Mouse (Mus musculus): ENCODE measurements around the gene B3glct.
A peak's percentile ranks its signal among the peaks of the same experiment; 100 is the strongest.

B3glct gene

DNA sequence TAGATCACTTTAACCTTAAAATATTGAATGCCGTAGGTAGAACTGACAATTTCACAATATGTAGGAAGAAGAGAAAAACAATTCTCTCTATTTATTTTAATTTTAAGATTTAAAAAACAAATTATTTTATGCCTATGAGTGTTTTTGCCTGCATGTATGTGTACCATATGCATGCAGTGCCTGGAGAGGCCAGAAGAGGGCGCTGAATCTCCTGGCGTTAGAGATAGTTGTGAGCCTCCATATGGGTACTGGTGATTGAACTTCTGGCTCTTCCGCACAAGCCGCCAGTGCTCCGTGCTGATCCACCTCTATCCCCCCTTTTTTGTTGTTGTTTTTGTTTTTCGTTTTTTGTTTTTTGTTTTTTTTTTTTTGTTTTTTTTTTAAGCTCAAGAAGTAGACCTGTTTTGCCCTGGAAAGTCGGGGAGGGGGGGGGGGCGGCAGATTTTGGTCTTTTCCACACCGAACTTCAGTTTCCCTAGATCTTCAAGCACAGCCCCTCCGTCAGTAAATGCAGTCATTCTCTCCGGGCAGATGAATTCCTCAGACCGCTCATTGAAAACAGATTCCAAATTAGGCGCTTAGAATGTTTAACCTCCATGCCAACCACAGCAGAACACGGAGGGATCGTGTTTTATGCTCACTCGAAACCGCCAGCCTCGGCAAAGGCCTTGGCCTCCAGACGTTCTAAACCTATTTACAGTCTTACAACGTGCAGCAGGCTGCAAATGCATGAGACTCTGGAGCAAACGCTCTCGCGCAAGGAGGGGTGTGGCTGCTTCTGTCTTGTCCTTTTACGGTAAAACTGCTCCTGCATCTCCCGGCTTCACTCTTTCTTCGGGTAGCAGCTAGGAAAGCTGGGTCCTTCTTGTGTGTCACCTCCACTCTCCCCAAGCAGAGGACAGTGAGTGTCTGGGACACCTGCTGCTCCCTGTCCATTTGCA is 70.9 kb downstream of the B3glct start:
- no peak for DNase-seq (ENCODE audit: low spot score)

DNA sequence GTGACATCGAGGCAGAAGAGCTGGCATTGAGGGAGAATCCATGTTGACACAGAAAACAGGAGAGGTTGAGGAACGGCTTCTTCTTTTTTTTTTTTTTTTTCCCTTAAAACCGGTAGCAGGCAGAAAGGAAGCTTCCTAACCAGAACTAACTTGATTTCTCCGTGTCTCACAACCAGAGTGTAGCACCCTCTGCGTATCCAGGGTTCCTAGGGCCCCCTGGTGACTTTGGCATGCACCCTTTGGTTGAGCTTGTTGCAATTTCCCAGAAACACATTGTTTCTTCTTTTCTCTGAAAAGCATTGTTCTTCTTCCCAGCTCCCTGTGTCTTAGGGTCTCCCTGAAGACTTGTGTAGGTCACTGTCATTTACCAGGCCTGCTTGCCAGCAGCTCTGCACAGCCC is 73.8 kb downstream of the B3glct start:
- no peak for DNase-seq (ENCODE audit: low spot score)

DNA sequence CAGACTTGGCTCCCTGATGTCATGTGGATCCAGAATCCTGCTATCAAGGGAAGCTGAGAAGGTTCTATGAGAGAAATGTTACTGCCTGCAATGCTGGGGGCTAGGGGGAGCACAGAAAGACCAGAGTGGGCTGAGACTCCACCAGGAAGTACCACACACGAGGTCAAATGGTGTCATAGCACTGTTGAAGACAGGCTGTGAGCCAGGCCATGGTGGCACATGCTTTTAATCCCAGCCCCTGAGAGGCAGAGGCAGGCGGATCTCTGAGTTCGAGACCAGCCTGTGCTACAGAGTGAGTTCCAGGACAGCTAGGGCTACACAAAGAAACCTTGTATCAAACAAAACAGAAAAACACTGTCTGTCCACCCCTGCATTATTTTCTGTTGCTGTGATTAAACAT is 75.0 kb downstream of the B3glct start:
- no peak for DNase-seq (ENCODE audit: low spot score)

DNA sequence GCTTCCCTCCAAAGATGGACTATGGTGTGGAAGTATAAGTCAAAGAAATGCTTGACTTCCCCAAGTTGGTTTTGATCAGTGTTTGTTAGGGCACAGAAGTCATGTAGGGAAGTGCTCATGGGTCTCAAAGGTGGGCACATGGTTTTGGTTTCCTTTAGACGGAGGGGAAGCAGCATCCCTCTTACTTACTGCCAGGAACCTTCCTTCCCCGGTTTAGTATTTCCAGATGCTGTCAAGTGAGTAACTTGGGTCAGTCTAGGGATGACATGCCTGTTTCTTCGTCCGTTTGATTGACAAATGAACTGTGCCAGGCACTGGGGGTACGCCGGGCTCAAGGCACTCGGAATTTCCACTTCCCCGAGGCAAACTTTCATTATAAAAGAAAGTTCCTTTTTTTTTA is 89.1 kb downstream of the B3glct start:
- no peak for DNase-seq (ENCODE audit: low spot score)

DNA sequence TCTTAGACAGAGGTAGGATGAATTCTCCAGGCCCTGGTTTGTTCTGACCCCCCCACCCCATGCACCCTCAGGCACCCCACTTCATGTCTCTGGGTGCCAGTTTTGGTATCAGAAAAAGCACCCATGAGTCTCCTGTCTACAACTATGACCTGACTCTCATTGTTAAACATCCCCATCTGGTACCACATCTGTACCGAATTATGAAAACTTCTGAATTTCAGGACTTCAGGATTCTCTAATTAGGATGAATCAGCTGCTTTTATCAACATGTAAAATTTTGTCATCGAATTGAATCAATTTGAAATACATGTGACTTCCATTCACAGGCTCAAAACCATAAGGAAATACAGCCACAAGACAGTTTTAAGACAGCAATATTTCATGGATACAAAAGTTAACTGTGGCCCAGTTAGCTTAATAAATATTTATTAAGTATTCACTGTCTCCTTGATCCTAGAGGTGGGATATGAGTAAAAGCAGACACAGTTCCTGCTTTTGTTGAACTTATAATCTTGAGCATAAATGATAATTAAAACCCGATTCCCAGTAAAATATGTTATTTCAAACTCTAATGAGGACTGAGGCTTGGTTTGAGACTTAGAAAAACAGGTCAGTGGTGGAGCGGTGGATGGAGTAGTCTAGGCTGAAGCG is 89.7 kb downstream of the B3glct start:
- no peak for DNase-seq (ENCODE audit: low spot score)

DNA sequence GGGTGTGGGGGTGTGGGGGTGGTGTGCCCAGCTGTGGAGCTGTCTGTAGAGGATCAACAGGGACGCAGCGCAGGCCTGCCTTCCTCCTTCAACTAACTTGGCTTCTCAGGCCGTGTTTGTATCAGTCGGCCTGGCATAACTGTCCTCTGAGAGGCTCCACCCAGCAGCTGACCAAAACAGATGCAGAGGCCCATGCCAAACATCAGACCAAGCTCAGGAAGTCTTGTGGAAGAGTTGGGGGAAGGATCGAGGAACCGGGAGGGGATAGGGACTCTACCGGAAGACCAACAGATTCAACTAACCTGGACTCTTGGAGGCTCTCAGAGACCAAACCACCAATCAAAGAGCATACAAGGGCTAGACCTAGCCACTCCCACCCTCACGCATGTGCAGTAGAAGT is 91.6 kb downstream of the B3glct start:
- no peak for DNase-seq (ENCODE audit: low spot score)

DNA sequence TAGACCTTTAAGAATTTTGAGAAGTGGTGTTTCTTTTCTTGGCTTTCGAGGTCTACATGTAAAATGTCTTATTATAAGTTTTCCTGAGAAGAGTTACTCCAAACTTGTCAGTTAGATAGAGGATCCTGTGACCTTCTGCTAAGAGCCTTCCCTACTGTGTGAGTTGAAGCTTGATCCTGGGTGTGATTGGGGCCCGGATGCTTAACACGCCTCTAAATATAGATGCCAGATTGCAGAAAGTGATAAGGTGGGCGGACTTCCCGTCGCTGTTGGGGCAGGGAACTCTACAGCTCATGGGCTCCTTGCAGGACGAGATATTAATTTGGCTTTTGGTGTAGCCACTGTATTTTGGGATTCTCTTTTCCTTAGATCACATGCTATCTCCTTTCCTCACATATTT is 98.0 kb downstream of the B3glct start:
- DNase-seq (ENCODE audit: low spot score), result no peak

DNA sequence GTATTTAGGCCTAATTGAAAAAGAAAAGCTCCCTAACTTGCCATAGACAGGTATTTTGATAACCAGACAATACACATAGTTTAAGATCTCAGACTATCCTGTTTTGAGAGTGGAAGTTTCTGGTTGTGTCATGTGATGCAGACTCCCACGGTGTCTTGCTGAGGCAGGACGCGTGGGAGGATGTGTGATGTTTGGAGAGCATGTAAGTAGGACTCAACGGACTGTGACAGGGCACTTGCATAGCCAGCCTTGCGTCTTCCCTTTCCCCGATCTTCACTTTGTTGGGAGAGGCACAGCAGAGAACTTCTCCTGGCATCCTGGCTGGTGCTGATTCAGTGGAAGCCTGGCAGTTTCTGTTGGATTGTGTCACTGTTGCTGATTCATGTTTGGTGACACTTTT is 101.7 kb downstream of the B3glct start:
- DNase-seq (ENCODE audit: low spot score), result no peak

DNA sequence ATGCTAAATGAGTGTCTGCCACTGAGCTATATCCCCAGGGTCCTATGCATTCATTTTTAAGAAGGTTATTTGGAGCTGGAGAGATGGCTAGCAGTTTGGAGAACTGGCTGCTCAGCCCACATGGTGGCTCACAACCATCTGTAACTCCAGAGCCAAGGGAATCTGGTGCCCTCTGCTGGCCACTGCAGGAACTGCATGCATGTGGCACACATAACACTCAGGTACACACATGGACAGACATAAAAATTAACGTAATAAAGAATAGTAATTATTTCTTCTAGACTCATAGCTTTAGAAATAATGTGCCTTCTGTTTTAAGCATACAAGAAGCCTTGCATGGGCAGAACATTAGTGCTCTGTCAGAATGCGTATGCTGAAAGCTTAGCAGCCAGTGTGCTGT is 102.4 kb downstream of the B3glct start:
- no peak for DNase-seq (ENCODE audit: low spot score)

DNA sequence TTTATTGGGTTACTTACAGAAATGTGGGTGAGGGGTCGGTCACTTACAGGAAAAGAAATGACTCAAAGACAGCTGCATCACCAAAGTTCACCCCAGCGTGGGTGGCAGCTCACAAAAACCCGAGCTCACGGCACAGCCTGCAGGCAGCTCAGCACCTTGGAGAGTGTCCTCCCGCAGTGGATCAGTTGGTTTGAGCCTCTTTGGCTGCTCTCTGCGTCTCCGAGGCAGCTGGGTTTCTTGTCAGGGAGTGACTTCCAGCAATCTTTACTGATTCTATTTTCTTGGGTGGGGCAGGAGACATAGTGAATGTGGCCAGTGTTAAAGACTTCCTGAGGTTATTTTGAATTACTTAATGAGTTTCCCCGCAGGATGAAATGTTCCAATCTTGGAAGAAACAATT is 112.1 kb downstream of the B3glct start:
- DNase-seq (ENCODE audit: low spot score), result peak; percentile 8

DNA sequence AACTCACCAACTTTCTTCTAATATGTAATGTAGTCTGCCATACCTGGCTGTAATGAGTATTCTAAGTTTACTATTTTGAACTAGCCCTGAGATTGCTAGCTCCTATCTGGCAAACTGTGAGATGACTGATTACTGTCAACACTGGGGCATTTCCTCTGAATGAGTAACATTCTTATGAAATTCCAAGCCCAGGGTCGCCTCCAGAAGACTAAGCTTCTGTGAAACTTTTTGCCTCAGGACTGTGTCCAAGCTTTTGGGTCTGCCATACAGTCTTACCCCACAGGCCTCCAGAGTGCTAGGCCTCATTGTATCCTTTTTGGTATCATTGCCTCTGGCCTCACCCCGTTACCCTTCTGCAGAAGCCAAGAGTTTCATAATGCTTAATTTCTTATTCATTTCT is 132.0 kb downstream of the B3glct start:
- no peak for DNase-seq (ENCODE audit: low spot score)

DNA sequence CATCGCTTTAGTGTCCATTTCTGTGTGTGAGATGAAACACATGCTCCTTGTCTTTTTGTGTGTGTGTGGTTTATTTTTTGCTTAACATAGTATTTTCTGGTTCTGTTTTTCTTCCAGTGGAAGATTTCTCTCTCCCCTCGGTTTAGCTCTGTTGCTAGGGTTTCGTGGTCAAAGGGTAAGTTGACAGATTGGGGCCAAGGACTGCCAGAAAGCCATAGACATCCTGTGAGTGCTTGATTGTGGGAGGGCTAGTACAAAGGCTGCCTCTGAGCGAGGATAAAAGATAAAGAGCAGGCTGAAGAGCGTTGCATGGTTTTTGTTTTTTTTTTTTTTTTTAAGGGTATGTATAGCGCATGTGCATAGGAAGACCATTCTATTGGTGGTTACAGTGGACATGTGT is 133.8 kb downstream of the B3glct start:
- no peak for DNase-seq (ENCODE audit: low spot score)

All from ovary, postnatal 36 days (tissue).